ENCODE assay signal across 9 mouse cellular contexts in genomic region chr16:95350499-95350898, GRCm38 (mm10).
DNase-seq lines count a peak whose midpoint lies in the region; ATAC-seq and TF ChIP-seq lines count a peak whose summit lies in the region.
"Had no signal": no experiment of that assay in that cellular context is flagged by ENCODE, and none has a peak within 500 bp of the region (broad histone marks: within the 10 kb centered on the region; RNA-seq: fewer than 3 reads in every experiment).

No protein-coding gene starts in this region.

- DNase-seq in heart, postnatal 0 days (ENCODE audit: low spot score), result peak; percentile 36
- no peak for DNase-seq in heart, adult 8-10 months (ENCODE audit: low spot score)
- DNase-seq in MEL (ENCODE audit: low read depth, low spot score), result peak; percentile 58
- peak; percentile 83 to 85 for DNase-seq in cerebellum, postnatal 10 days
- peak; percentile 34 for DNase-seq in gastrocnemius, postnatal 14 days
- peak; percentile 40 to 66 for DNase-seq in left cerebral cortex, adult 2 months (ENCODE audit: extremely low spot score in 1 of 2, low spot score in 2 of 2)
- peak; percentile 62 for DNase-seq in thymus, postnatal 25 days

- peak; percentile 68 for TF ChIP-seq RAD21 in MEL (IDR thresholded peaks at IDR 0.05; ENCODE audit: low read depth, low read length)

- TF ChIP-seq POLR2A in MEL (IDR thresholded peaks at IDR 0.05; ENCODE audit: control insufficient read depth in 1 of 2, insufficient read depth in 1 of 2, low read depth in 1 of 2, low read length in 2 of 2, poor library complexity in 1 of 2), result no peak

- H3K36me3 ChIP-seq in heart, postnatal 0 days (replicated peaks; ENCODE audit: control insufficient read depth, insufficient read depth, low read length), result no peaks in the 10 kb centered on the region
- no peaks in the 10 kb centered on the region for H3K36me3 ChIP-seq in MEL (ENCODE audit: control insufficient read depth in 1 of 2, insufficient read depth in 2 of 2, low read length in 2 of 2)
- H3K36me3 ChIP-seq in midbrain, embryonic 13.5 days, result no peaks in the 10 kb centered on the region
- H3K36me3 ChIP-seq: stomach, embryonic 15.5 days had no signal

- H3K27ac ChIP-seq in heart, postnatal 0 days (ENCODE audit: low read depth), result no peak overlapping the region
- H3K27ac ChIP-seq in MEL (ENCODE audit: control insufficient read depth, low read depth, low read length), result no peak overlapping the region
- no peak overlapping the region for H3K27ac ChIP-seq in left cerebral cortex, adult 2 months
- no peak overlapping the region for H3K27ac ChIP-seq in midbrain, embryonic 13.5 days
- H3K27ac ChIP-seq: stomach, embryonic 15.5 days had no signal

- peak; percentile 21; the same call in 1 of the 2 replicates for ATAC-seq in heart, postnatal 0 days (ENCODE audit: insufficient read depth, low read depth)
- peak; percentile 61; the same call in 1 of the 2 replicates for ATAC-seq in midbrain, embryonic 13.5 days

- no peak for TF ChIP-seq EP300 in heart, postnatal 0 days (IDR thresholded peaks at IDR 0.05; ENCODE audit: low read depth)
- no peak for TF ChIP-seq EP300 in MEL (IDR thresholded peaks at IDR 0.05; ENCODE audit: low read depth in 1 of 2, low read length in 2 of 2)

- no peak overlapping the region for H3K4me2 ChIP-seq in heart, postnatal 0 days (ENCODE audit: low read depth, low read length)
- no peak overlapping the region for H3K4me2 ChIP-seq in midbrain, embryonic 13.5 days (replicated peaks)
- H3K4me2 ChIP-seq: stomach, embryonic 15.5 days had no signal

- H3K4me1 ChIP-seq in heart, postnatal 0 days (ENCODE audit: control insufficient read depth, insufficient read depth), result peaks cover 18% of the 10 kb centered on the region
- peaks cover 0 to 9% of the 10 kb centered on the region in 2 experiments for H3K4me1 ChIP-seq in MEL (ENCODE audit: control insufficient read depth in 1 of 2, insufficient read depth in 2 of 2, low read length in 2 of 2)
- 0 out of 2 replicates have a peak, but pooled peaks cover 8% of the 10 kb centered on the region for H3K4me1 ChIP-seq in midbrain, embryonic 13.5 days (replicated peaks)

- H3K9ac ChIP-seq in heart, postnatal 0 days (replicated peaks; ENCODE audit: low read depth, low read length), result no peak overlapping the region
- no peak overlapping the region for H3K9ac ChIP-seq in MEL (ENCODE audit: control insufficient read depth, low read depth, low read length, poor library complexity, severe bottlenecking)
- H3K9ac ChIP-seq in midbrain, embryonic 13.5 days (replicated peaks), result no peak overlapping the region
- H3K9ac ChIP-seq: stomach, embryonic 15.5 days had no signal

- 26% methylated on average over 3 of the region's 3 CpGs for WGBS in heart, postnatal 0 days
- WGBS in midbrain, embryonic 13.5 days, result 22% methylated on average over 3 of the region's 3 CpGs

- no peaks in the 10 kb centered on the region for H3K79me2 ChIP-seq in MEL (ENCODE audit: control insufficient read depth, insufficient read depth, low read length, poor library complexity)

- no peak overlapping the region for H3K4me3 ChIP-seq in heart, postnatal 0 days (ENCODE audit: low read depth, low read length)
- no peak overlapping the region for H3K4me3 ChIP-seq in MEL (ENCODE audit: control insufficient read depth in 1 of 2, insufficient read depth in 1 of 2, low read depth in 2 of 2, low read length in 2 of 2)
- H3K4me3 ChIP-seq in left cerebral cortex, adult 2 months, result no peak overlapping the region
- H3K4me3 ChIP-seq in midbrain, embryonic 13.5 days (replicated peaks), result no peak overlapping the region
- H3K4me3 ChIP-seq: stomach, embryonic 15.5 days had no signal

- peak; percentile 84 for TF ChIP-seq CTCF in heart, postnatal 0 days (IDR thresholded peaks at IDR 0.05; ENCODE audit: low read depth)
- peak; percentile 47 to 85 (median 79) for TF ChIP-seq CTCF in MEL (IDR thresholded peaks at IDR 0.05 in 2 of 3, conservative IDR thresholded peaks at IDR 0.05 in 1 of 3; ENCODE audit: control insufficient read depth in 1 of 3, insufficient read depth in 1 of 3, low read depth in 2 of 3, low read length in 3 of 3, poor library complexity in 1 of 3, severe bottlenecking in 1 of 3)
- TF ChIP-seq CTCF in left cerebral cortex, adult 2 months (IDR thresholded peaks at IDR 0.05), result peak; percentile 64

- H3K9me3 ChIP-seq in heart, postnatal 0 days (replicated peaks; ENCODE audit: control insufficient read depth, low read length), result no peaks in the 10 kb centered on the region
- H3K9me3 ChIP-seq in MEL (replicated peaks; ENCODE audit: insufficient read depth, low read length), result no peaks in the 10 kb centered on the region
- H3K9me3 ChIP-seq in midbrain, embryonic 13.5 days, result no peaks in the 10 kb centered on the region
- H3K9me3 ChIP-seq: stomach, embryonic 15.5 days had no signal

- intact Hi-C loops in gastrocnemius, postnatal 14 days (cut with DNase I; ENCODE audit: low total_unique reads), result loop anchor here (10.0 kb wide), 2 partner anchors 556 to 614 kb away; no protein-coding TSS in a partner anchor
- intact Hi-C loops in left cerebral cortex, adult 2 months (cut with DNase I), result loop anchor here (1.0 to 2.0 kb wide), 2 partner anchors 595 to 614 kb away; no protein-coding TSS in a partner anchor

- H3K27me3 ChIP-seq in heart, postnatal 0 days (ENCODE audit: control insufficient read depth, insufficient read depth, low read length), result no peaks in the 10 kb centered on the region
- no peaks in the 10 kb centered on the region for H3K27me3 ChIP-seq in MEL (ENCODE audit: control insufficient read depth in 1 of 2, insufficient read depth in 2 of 2, low read length in 2 of 2)
- no peaks in the 10 kb centered on the region for H3K27me3 ChIP-seq in midbrain, embryonic 13.5 days
- H3K27me3 ChIP-seq: stomach, embryonic 15.5 days had no signal

TF ChIP-seq in MEL, 35 proteins besides CTCF, POLR2A, EP300 and RAD21:
- TF ChIP-seq NRF1 (IDR thresholded peaks at IDR 0.05; ENCODE audit: insufficient read depth, low read depth, low read length, poor library complexity, severe bottlenecking), result no peak
- no peak for TF ChIP-seq ETS1 (IDR thresholded peaks at IDR 0.05; ENCODE audit: low read depth, low read length)
- TF ChIP-seq SMC3 (IDR thresholded peaks at IDR 0.05; ENCODE audit: low read depth, low read length), result peak; percentile 93
- no peak for TF ChIP-seq ZNF384 (IDR thresholded peaks at IDR 0.05; ENCODE audit: low read depth, low read length)
- no peak for TF ChIP-seq BHLHE40 (IDR thresholded peaks at IDR 0.05; ENCODE audit: borderline replicate concordance, low read depth, low read length)
- no peak for TF ChIP-seq POLR2AphosphoS5 (IDR thresholded peaks at IDR 0.05; ENCODE audit: borderline replicate concordance, low read depth, low read length)
- peak; percentile 80 for TF ChIP-seq ZC3H11A (IDR thresholded peaks at IDR 0.05; ENCODE audit: low read depth, low read length)
- TF ChIP-seq GATA1 (IDR thresholded peaks at IDR 0.05; ENCODE audit: low read depth, low read length), result no peak
